Mouse (Mus musculus) retina, postnatal 1 day (tissue): ENCODE measurements around the gene Fgfr2.

Source experiments
- DNase-seq: peaks from one replicate; pipeline ENCODE4 v3.0.0-alpha.2; 2012

The Fgfr2 gene

GRCm38 (mm10) chr7:130937266-130937841, 2185.8 kb downstream of the Fgfr2 start:
- DNase-seq: no peak

GRCm38 (mm10) chr7:130936472-130936951, 2186.6 kb downstream of the Fgfr2 start:
- DNase-seq: no peak

GRCm38 (mm10) chr7:130935793-130936471, 2187.2 kb downstream of the Fgfr2 start, which contains the start of gene Htra1:
Gene Htra1 (plus strand): TSS chr7:130936111.
- peak; percentile 69 for DNase-seq

GRCm38 (mm10) chr7:130935421-130935792, 2187.7 kb downstream of the Fgfr2 start:
- DNase-seq: no peak

- DNase-seq: no peak
These were observed 2188.5 kb downstream of the Fgfr2 start for GRCm38 (mm10) chr7:130934654-130935053.

GRCm38 (mm10) chr7:130932921-130933320, 2190.2 kb downstream of the Fgfr2 start:
- no peak for DNase-seq

GRCm38 (mm10) chr7:130930401-130930800, 2192.7 kb downstream of the Fgfr2 start:
- DNase-seq: no peak

- DNase-seq: no peak
These were observed 2200.0 kb downstream of the Fgfr2 start for GRCm38 (mm10) chr7:130922981-130923731.

- no peak for DNase-seq
These were observed 2204.9 kb downstream of the Fgfr2 start for GRCm38 (mm10) chr7:130918260-130918659.

GRCm38 (mm10) chr7:130914693-130915363, 2208.3 kb downstream of the Fgfr2 start:
- peak; percentile 82 for DNase-seq

GRCm38 (mm10) chr7:130910841-130911240, 2212.3 kb downstream of the Fgfr2 start:
- DNase-seq: no peak

GRCm38 (mm10) chr7:130904571-130905365, 2218.4 kb downstream of the Fgfr2 start:
- no peak for DNase-seq

- DNase-seq: no peak
These were observed 2219.6 kb downstream of the Fgfr2 start for GRCm38 (mm10) chr7:130903505-130904074.

GRCm38 (mm10) chr7:130902929-130903328, 2220.2 kb downstream of the Fgfr2 start:
- no peak for DNase-seq

- DNase-seq: no peak
These were observed 2222.8 kb downstream of the Fgfr2 start for GRCm38 (mm10) chr7:130900233-130900848.

GRCm38 (mm10) chr7:130898373-130898772, 2224.8 kb downstream of the Fgfr2 start:
- DNase-seq: peak; percentile 54

GRCm38 (mm10) chr7:130897201-130897600, 2225.9 kb downstream of the Fgfr2 start:
- DNase-seq: no peak

- DNase-seq: peak; percentile 31
These were observed 2227.1 kb downstream of the Fgfr2 start for GRCm38 (mm10) chr7:130896064-130896463.

GRCm38 (mm10) chr7:130895618-130895945, 2227.6 kb downstream of the Fgfr2 start:
- peak; percentile 45 for DNase-seq

- DNase-seq: no peak
These were observed 2228.1 kb downstream of the Fgfr2 start for GRCm38 (mm10) chr7:130894931-130895617.

- DNase-seq: no peak
These were observed 2230.2 kb downstream of the Fgfr2 start for GRCm38 (mm10) chr7:130892973-130893372.
